Mouse (Mus musculus): ENCODE data around the gene Atp6v0b.

The Atp6v0b gene

GRCm38 (mm10) chr4:117871787-117872186 is 15.3 kb downstream of the Atp6v0b start:
- no peak for DNase-seq (ENCODE audit: low read depth, low spot score)

GRCm38 (mm10) chr4:117870437-117870836 is 16.7 kb downstream of the Atp6v0b start:
- DNase-seq (ENCODE audit: low read depth, low spot score): no peak

DNA sequence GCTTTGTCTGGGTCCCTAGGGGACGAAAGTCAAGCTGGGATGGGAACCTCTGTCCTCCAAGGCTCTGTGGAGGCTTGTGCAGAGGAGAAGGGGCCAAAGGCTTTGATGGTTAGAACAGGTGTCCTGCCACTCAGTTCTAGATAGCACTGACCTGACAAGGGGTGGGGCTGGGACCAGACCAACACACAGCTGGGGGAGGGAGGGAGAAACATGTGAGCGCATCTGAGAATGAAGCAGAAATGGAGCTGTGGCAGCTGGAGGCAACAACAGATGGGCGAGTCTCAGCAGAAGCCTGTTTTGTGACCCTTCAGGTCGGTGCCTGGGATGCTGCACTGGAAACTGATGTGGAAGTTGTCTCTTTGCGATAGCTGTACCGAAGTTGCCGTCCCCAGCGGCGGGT is 17.8 kb downstream of the Atp6v0b start:
- no peak for DNase-seq (ENCODE audit: low read depth, low spot score)

- DNase-seq (ENCODE audit: low read depth, low spot score): peak; percentile 47
Observed at GRCm38 (mm10) chr4:117867823-117868222, 19.3 kb downstream of the Atp6v0b start.

DNA sequence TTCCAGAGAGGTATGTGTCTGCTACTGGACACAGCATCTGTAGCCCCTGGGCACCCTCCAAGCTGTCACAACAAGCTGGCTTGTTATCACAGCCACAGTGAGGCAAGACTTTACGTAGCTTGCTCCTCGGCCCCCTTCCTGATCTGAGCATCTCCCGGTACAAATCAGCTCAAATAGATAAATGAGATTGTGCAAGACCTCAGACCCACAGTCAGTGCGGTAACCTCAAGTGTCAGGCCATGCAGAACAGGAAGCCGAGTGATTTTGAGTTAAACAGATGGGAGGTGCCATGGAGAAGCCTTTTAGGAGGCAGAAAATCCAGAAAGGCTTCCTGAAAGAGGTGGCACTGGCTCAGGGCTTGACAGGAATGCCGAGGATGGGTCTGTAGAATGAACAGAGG is 20.1 kb downstream of the Atp6v0b start:
- no peak for DNase-seq (ENCODE audit: low read depth, low spot score)

GRCm38 (mm10) chr4:117866083-117866482 is 21.1 kb downstream of the Atp6v0b start:
- DNase-seq (ENCODE audit: low read depth, low spot score): no peak

DNA sequence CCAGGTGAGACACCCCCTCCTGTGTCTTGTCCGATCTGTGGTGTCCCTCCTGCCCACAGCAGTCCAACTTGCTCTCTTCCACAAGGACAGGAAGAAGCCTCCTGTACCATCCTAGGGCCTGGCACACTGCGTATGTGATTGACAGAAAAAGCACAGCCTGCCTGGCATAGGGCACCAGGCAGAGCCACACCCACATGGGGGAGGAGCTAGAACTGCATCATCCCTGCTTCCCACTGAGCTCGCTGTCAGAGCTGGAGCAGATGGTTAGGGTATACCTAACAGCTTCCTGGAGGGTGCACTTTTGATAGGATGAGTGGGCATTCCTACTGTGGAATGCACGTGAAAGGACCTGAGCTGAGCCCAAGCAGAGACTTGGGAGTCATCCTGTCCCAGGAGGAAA is 24.3 kb downstream of the Atp6v0b start:
- peak; percentile 51 for DNase-seq (ENCODE audit: low read depth, low spot score)

DNA sequence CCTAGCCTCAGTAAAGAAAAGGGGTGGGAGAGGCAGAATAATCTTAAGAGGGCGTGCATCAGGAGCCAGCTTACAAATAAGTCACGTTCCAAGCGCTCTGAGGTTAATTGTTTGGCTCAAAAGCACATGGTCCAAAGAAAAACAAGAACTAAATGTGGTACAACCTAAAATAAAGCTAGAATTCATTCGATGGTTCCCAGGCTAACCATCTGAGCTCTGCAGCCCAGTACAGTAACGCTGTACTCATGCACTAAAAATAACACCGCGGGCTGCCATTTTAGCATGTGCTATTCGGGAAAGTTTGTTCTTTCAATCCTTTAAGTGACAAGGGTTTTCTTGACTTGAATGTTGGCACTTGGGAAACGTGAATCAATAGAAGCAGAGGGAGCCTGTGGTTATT is 26.6 kb downstream of the Atp6v0b start:
- no peak for DNase-seq (ENCODE audit: low read depth, low spot score)

DNA sequence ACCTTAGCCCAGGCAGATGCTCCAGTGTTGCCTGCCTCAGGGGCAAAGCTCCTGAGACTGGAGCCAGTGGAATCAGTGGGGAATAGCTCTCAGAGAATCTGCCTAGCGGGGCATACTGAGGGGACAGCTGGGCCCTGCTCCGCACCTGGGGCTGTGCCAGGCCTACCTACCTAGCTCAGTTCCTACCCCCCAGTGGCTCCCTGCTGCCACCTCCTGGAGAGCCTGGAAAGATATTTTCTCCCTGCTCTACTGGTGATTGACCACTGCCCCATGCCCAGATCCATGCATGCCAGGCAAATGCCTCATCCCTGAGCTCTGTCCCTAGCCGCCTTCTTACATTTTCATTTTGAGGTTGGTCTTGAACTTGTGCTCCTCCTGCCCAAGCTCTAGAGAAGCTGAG is 28.3 kb downstream of the Atp6v0b start:
- DNase-seq (ENCODE audit: low read depth, low spot score): peak; percentile 69

- DNase-seq (ENCODE audit: low read depth, low spot score): no peak
Observed at GRCm38 (mm10) chr4:117855146-117855545, 32.0 kb downstream of the Atp6v0b start.

GRCm38 (mm10) chr4:117852152-117852868 is 34.8 kb downstream of the Atp6v0b start:
- no peak for DNase-seq (ENCODE audit: low read depth, low spot score)

DNA sequence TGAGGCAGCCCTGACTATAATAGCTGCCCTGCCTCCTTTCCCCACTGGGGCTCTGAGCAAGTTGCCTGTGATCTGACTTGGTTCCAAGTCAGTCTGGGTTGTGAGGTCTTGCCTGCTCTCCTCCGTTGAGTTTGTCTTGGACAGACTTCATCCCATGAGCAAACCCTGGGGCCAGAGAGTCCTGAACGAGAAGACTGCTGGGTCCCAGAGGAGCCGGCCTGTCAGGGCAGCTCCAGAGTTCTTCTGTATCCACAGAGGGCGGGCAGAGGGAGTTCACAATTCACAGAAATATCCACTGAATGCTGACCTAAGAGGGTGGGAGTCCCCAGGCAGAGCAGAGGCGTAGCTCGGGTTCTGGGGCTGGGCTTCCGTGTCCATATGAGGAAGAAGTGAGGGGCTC is 36.3 kb downstream of the Atp6v0b start:
- DNase-seq (ENCODE audit: low read depth, low spot score): no peak

DNA sequence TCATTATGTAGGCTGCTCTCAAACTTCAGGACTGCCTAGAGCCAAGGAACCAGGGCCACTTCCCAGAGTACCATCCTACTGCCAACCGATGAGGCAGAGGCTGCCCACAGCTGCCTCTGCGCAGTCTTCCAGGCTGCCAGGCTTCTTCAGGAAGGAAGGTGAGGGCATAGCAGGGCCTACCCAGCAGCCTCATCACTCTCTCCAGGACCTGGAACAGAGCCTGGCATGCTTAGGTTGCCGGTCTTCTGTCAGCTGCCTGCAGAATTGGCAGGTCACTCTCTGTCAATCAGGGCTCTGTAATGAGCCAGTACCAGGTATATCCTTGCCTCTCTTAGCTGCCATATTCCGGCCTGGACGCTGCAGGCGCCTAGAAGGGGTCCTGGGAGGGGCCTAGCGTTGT is 37.0 kb downstream of the Atp6v0b start:
- DNase-seq (ENCODE audit: low read depth, low spot score): no peak

- no peak for DNase-seq (ENCODE audit: low read depth, low spot score)
Observed at GRCm38 (mm10) chr4:117849506-117849905, 37.6 kb downstream of the Atp6v0b start.

- no peak for DNase-seq (ENCODE audit: low read depth, low spot score)
Observed at GRCm38 (mm10) chr4:117849063-117849462, 38.1 kb downstream of the Atp6v0b start.

DNA sequence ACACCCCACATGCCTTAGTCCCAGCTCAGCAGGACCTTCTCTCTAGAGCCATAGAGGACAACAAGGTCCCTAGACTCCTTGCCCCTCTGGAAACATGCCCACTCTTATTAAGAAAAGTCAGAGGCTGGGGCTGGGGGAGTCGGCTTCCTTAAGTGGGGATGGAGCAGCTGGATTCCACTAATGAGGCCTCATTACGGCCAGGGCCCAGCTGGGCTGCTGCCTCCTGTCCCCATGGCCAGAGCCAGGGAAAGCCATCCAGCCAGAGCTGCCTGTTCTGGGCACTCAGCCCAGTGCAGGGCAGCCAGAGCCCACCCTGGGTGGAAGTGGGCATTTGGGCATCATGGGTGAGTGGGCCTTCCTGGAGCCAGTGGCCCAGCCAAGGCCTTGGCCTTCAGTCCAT is 40.1 kb downstream of the Atp6v0b start:
- no peak for DNase-seq (ENCODE audit: low read depth, low spot score)

- no peak for DNase-seq (ENCODE audit: low read depth, low spot score)
Observed at GRCm38 (mm10) chr4:117846261-117846660, 40.9 kb downstream of the Atp6v0b start.

GRCm38 (mm10) chr4:117845316-117845715 is 41.8 kb downstream of the Atp6v0b start:
- DNase-seq (ENCODE audit: low read depth, low spot score): no peak

DNA sequence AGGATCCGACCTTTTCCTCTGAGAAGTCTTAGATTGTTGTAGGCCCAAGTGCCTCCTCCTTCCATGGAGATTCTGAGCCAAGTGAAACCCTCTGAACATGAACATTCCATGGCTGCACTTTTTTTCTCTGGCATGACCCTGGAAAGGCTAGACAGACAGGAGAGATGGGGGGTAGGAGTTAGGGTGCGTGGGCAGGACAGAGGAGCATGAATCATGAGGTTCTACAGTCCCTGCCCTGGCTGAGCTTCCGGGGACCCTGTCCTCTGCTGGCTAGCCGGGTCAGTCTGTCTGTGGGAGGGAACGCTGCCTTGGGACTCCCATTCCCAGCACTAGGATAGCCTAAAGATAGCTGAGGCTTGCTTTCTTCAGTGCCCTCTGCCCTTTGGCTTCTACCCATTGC is 42.7 kb downstream of the Atp6v0b start:
- no peak for DNase-seq (ENCODE audit: low read depth, low spot score)

DNA sequence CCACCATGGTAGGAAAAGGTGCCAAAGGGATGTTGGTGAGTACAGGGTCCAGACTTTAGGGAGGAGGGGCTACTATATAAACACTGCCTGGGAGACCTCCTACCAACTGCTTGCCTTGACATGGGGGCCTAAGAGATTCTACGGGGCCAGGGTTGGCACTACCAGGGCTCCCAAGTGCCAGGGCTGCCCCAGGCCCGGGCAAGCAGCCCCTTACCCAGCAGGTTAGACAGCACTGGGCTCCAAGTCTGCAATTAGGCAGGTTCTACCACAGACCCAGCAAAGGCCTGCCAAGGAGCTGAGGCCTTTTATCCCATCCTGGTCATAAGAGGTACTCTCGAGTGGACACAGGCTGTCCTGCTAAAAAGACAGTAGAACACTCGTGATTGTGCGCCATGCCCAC is 44.0 kb downstream of the Atp6v0b start:
- DNase-seq (ENCODE audit: low read depth, low spot score): no peak

- no peak for DNase-seq (ENCODE audit: low read depth, low spot score)
Observed at GRCm38 (mm10) chr4:117841566-117841965, 45.6 kb downstream of the Atp6v0b start.

DNA sequence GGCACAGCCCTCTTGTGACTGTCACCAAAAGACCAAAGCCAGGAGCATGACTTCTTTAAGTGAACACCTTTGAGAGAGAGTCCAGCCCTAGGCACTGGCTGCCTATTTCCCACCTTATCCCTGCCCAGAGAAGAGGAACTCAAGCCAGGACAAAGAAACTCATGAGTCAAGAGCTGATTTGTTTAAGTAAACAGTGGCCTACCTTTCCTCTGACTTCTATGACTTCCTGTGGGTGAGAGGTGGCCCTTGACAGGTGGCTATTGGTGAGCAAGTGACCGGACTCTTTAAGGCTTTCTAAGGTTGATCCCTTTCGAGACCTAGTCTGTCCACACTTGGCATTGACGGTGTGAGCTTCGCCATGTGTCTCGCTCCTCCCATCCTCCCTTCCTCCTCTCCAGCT is 46.3 kb downstream of the Atp6v0b start:
- DNase-seq (ENCODE audit: low read depth, low spot score): no peak

DNA sequence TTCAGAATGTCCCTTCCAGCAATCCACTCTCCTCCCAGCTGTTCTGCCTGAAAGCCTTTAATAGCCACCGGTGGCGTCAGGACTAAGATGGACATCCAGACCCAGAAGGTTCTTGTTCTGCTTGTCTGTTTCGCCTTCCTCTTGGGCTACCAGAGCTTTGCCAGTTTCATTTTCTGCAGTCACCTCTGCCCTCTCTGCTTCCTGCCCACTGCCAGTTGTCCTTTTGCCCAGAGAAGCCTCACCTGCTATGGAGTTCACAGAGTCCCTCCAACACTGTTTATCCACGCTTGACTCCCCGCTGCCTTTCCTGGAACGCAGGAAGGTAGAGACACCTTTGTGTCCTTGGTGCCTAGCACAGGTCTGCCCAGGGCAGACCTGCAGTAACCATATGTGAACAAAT is 47.8 kb downstream of the Atp6v0b start:
- DNase-seq (ENCODE audit: low read depth, low spot score): no peak

- DNase-seq (ENCODE audit: low read depth, low spot score): no peak
Observed at GRCm38 (mm10) chr4:117837271-117837670, 49.9 kb downstream of the Atp6v0b start.

Measured in retina, postnatal 7 days (tissue).